Mouse (Mus musculus): ENCODE results near the gene Apoc2. TPM values are rescaled to one million over a fixed set of nuclear protein-coding genes. Genes with fewer than 3 reads are reported as not detected.
A peak's percentile ranks its signal among the peaks of the same experiment; 100 is the strongest.

Apoc2 gene
- polyA plus RNA-seq (2015; fragmentation: Nextera tagmentation; extraction: Ambion mirVana) = 4.0 and 9.5 TPM in 2 replicates

- no peak for ATAC-seq (ENCODE audit: borderline replicate concordance, extremely low read depth, low FRiP score, low TSS enrichment)
- no peaks in the 10 kb centered on the region for H3K36me3 ChIP-seq
Measured at GRCm38 (mm10) chr7:19677872-19678271, at the start of gene Apoc2. Gene Apoc2 (minus strand): TSS chr7:19677941.

DNA sequence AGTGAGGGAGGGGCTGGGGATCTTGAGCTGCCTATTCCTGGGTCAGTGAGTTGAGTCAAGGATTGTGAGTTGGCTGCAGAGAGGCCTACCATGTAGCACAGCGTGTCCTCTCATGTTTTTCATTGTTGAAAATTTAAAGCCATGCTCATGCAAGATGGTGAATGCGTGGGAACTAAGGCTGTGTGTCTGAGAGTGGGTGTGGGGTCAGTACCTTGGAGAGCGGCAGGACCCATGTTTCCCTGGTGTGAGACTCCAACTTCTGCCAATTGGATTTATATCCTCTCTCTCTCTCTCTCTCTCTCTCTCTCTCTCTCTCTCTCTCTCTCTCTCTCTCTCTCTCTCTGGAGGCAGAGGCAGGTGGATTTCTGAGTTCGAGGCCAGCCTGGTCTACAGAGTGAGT lies 48.8 kb upstream of the Apoc2 start:
- H3K4me2 ChIP-seq = no peak overlapping the region
- H3K36me3 ChIP-seq = peaks cover 94% of the 10 kb centered on the region
- no peaks in the 10 kb centered on the region for H3K4me1 ChIP-seq
- H3K27me3 ChIP-seq = no peaks in the 10 kb centered on the region
- H3K9ac ChIP-seq = no peak overlapping the region
- H3K27ac ChIP-seq = no peak overlapping the region
- no peak for ATAC-seq (ENCODE audit: borderline replicate concordance, extremely low read depth, low FRiP score, low TSS enrichment)
- 91% methylated on average over 4 of the region's 4 CpGs for WGBS
- no peaks in the 10 kb centered on the region for H3K9me3 ChIP-seq
- H3K4me3 ChIP-seq = no peak overlapping the region

More at GRCm38 (mm10) chr7:19677872-19678271, at the start of gene Apoc2:
- H3K9me3 ChIP-seq = no peaks in the 10 kb centered on the region
- H3K27me3 ChIP-seq = no peaks in the 10 kb centered on the region
- 0 out of 2 replicates have a peak, but pooled peaks cover 9% of the 10 kb centered on the region for H3K4me1 ChIP-seq
- H3K4me3 ChIP-seq = no peak within 1 kb of the TSS
- 47% methylated on average over 8 of the region's 8 CpGs for WGBS
- H3K27ac ChIP-seq = no peak within 1 kb of the TSS
- no peak within 1 kb of the TSS for H3K9ac ChIP-seq
- no peak within 1 kb of the TSS for H3K4me2 ChIP-seq

GRCm38 (mm10) chr7:19724167-19724566 lies 46.4 kb upstream of the Apoc2 start:
- no peaks in the 10 kb centered on the region for H3K27me3 ChIP-seq
- H3K4me1 ChIP-seq = no peaks in the 10 kb centered on the region
- H3K4me2 ChIP-seq = no peak overlapping the region
- no peak overlapping the region for H3K27ac ChIP-seq
- H3K9me3 ChIP-seq = peaks cover 9% of the 10 kb centered on the region; the same call in 1 of the 2 replicates
- peaks cover 93% of the 10 kb centered on the region for H3K36me3 ChIP-seq
- WGBS = 84% methylated on average over 12 of the region's 12 CpGs
- no peak overlapping the region for H3K4me3 ChIP-seq
- no peak overlapping the region for H3K9ac ChIP-seq
- no peak for ATAC-seq (ENCODE audit: borderline replicate concordance, extremely low read depth, low FRiP score, low TSS enrichment)

- no peak overlapping the region for H3K4me3 ChIP-seq
- no peak overlapping the region for H3K9ac ChIP-seq
- WGBS = 76% methylated on average over 6 of the region's 6 CpGs
- H3K27me3 ChIP-seq = no peaks in the 10 kb centered on the region
- no peak overlapping the region for H3K4me2 ChIP-seq
- peaks cover 9% of the 10 kb centered on the region; the same call in 1 of the 2 replicates for H3K9me3 ChIP-seq
- H3K36me3 ChIP-seq = peaks cover 88% of the 10 kb centered on the region
- H3K4me1 ChIP-seq = no peaks in the 10 kb centered on the region
- ATAC-seq (ENCODE audit: borderline replicate concordance, extremely low read depth, low FRiP score, low TSS enrichment) = no peak
- peak overlapping the region; percentile 71 for H3K27ac ChIP-seq
Measured at GRCm38 (mm10) chr7:19722754-19723195, 45.0 kb upstream of the Apoc2 start.

- no peak overlapping the region for H3K4me2 ChIP-seq
- H3K9me3 ChIP-seq = peaks cover 9% of the 10 kb centered on the region; the same call in 1 of the 2 replicates
- H3K27me3 ChIP-seq = no peaks in the 10 kb centered on the region
- peaks cover 63% of the 10 kb centered on the region for H3K36me3 ChIP-seq
- no peak overlapping the region for H3K27ac ChIP-seq
- H3K9ac ChIP-seq = no peak overlapping the region
- H3K4me3 ChIP-seq = no peak overlapping the region
- no peak for ATAC-seq (ENCODE audit: borderline replicate concordance, extremely low read depth, low FRiP score, low TSS enrichment)
- peaks cover 15% of the 10 kb centered on the region for H3K4me1 ChIP-seq
- 93% methylated on average over 4 of the region's 4 CpGs for WGBS
Measured at GRCm38 (mm10) chr7:19719200-19719599, 41.5 kb upstream of the Apoc2 start.

DNA sequence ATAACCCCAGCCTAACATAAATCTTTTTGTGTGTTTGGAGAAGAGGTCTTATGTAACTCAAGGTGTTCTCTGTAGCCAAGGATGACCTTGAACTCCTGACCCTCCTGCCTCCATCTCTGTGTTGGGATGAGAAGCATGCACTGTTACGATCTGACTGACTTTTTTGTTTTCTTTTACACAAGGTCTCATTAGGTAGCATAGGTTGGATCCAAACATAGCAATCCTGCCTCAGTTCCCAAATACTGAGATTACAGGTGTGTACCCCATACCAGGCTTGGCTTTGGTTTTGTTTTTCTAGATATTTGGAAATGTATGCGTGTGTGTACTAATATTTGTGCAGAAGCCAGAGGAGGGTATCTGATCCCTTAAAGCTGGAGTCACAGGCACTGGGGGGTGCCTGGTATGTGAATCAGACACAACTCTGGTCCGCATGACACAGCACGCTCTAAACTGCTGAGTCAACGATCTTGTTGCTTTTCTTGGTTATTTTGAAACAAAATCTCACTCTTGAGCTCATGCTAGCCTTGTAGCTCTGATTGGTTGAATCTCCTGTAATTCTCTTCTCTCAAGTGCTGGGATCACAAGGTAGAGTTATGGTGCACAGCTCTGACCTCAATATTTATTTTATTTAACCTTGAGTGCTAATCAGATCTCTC lies 40.7 kb upstream of the Apoc2 start:
- H3K4me3 ChIP-seq = no peak overlapping the region
- peaks cover 9% of the 10 kb centered on the region; the same call in 1 of the 2 replicates for H3K9me3 ChIP-seq
- ATAC-seq (ENCODE audit: borderline replicate concordance, extremely low read depth, low FRiP score, low TSS enrichment) = no peak
- no peaks in the 10 kb centered on the region for H3K27me3 ChIP-seq
- no peak overlapping the region for H3K4me2 ChIP-seq
- H3K9ac ChIP-seq = no peak overlapping the region
- 91% methylated on average over 5 of the region's 5 CpGs for WGBS
- H3K36me3 ChIP-seq = peaks cover 60% of the 10 kb centered on the region
- no peak overlapping the region for H3K27ac ChIP-seq
- peaks cover 23% of the 10 kb centered on the region for H3K4me1 ChIP-seq

DNA sequence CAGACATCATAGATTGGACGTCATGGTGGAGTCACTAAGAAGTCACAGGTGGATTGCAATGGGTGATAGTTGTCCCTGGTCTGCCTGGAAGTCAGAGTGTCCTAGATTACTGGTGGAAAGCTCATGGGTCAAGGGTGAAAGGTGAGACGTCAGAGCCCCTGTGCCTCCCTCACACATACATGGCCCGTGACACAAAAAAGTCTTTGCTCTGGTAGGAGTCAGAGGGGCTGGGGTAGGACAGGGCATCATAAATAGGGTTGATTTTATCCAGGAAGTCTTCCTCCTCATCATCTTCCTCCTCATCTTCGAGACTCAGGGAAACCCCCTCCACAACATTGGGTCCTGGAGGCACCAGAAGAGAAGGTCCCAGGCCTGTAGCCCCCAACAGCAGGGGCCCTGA lies 39.6 kb upstream of the Apoc2 start:
- Histone ChIP-seq H3K27ac (no peak overlapping the region), H3K4me2 (no peak overlapping the region), H3K9ac (no peak overlapping the region), H3K27me3 (no peaks in the 10 kb centered on the region), H3K36me3 (peaks cover 60% of the 10 kb centered on the region), H3K4me1 (peaks cover 24% of the 10 kb centered on the region), H3K9me3 (peaks cover 9% of the 10 kb centered on the region; the same call in 1 of the 2 replicates), H3K4me3 (no peak overlapping the region)
- ATAC-seq (ENCODE audit: borderline replicate concordance, extremely low read depth, low FRiP score, low TSS enrichment) = no peak
- WGBS = 73% methylated on average over 4 of the region's 4 CpGs

- Histone ChIP-seq H3K4me3 (peak overlapping the region; percentile 39; the same call in 1 of the 2 replicates), H3K9me3 (peaks cover 9% of the 10 kb centered on the region; the same call in 1 of the 2 replicates), H3K9ac (no peak overlapping the region; the same call in 1 of the 2 replicates), H3K27me3 (no peaks in the 10 kb centered on the region), H3K4me1 (peaks cover 24% of the 10 kb centered on the region), H3K36me3 (peaks cover 62% of the 10 kb centered on the region), H3K4me2 (peak overlapping the region; percentile 56), H3K27ac (peak overlapping the region; percentile 83)
- ATAC-seq (ENCODE audit: borderline replicate concordance, extremely low read depth, low FRiP score, low TSS enrichment) = no peak
- 84% methylated on average over 2 of the region's 2 CpGs for WGBS
Measured at GRCm38 (mm10) chr7:19716822-19717221, 39.1 kb upstream of the Apoc2 start.

- 6% methylated on average over 17 of the region's 18 CpGs for WGBS
Measured at GRCm38 (mm10) chr7:19716055-19716682, 38.4 kb upstream of the Apoc2 start.

DNA sequence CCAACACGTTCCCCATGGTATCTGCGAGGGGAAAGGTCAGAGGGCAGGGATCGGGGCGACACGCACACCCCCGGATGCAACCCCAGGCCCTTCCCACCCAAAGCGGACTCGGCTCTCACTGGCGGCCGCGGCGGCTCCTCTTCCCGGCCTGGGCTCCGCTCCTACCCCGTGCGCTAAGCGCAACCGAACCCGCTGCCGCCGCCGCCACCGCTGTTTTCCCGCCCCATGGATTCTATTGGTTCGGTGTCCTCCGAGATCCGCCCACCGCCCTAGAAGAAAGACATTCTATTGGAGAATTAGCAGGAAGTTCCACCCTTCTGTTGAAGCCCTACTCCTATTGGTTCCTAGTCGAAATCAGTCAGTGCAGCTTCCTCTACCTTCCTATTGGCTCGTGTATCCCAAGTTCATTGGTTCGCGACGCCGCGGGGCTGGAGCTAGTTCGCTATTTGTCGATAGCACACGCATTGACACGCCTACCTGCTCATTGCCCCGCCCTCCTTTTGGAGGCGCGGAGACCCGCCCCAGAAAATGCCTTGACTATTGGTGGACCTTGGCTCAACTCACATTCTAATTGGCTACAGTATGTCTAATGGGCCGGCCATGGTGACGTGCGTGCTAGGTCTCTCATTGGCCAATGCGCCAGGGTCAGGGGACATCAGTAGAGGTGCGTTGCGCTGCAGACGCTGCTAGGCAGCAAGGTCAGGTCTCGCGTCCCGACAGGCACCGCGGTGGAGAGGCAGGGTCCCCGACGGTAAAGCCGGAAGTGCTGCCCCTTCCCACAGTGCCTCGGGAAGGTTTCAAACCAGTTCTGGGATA lies 37.7 kb upstream of the Apoc2 start, which contains the start of gene Tomm40:
Gene Tomm40 (minus strand): TSS at position 200 of the 816 bp plus-strand sequence.
- Histone ChIP-seq H3K4me2 (peak within 1 kb of the TSS; percentile 76), H3K27me3 (no peaks in the 10 kb centered on the region), H3K36me3 (peaks cover 60% of the 10 kb centered on the region), H3K4me1 (peaks cover 24% of the 10 kb centered on the region), H3K27ac (peak within 1 kb of the TSS; percentile 83), H3K9ac (peak within 1 kb of the TSS; percentile 89), H3K9me3 (no peaks in the 10 kb centered on the region), H3K4me3 (peak within 1 kb of the TSS; percentile 87)
- under 1% methylated on average over 59 of the region's 59 CpGs for WGBS
- peak; percentile 99 for ATAC-seq (ENCODE audit: borderline replicate concordance, extremely low read depth, low FRiP score, low TSS enrichment)

More at GRCm38 (mm10) chr7:19716055-19716682, 38.4 kb upstream of the Apoc2 start:
- Histone ChIP-seq H3K36me3 (peaks cover 62% of the 10 kb centered on the region), H3K9me3 (peaks cover 5% of the 10 kb centered on the region; the same call in 1 of the 2 replicates), H3K9ac (peak overlapping the region; percentile 29; the same call in 1 of the 2 replicates), H3K27me3 (no peaks in the 10 kb centered on the region), H3K4me3 (peak overlapping the region; percentile 39), H3K27ac (peak overlapping the region; percentile 83), H3K4me1 (peaks cover 24% of the 10 kb centered on the region), H3K4me2 (peak overlapping the region; percentile 56)
- no peak for ATAC-seq (ENCODE audit: borderline replicate concordance, extremely low read depth, low FRiP score, low TSS enrichment)

DNA sequence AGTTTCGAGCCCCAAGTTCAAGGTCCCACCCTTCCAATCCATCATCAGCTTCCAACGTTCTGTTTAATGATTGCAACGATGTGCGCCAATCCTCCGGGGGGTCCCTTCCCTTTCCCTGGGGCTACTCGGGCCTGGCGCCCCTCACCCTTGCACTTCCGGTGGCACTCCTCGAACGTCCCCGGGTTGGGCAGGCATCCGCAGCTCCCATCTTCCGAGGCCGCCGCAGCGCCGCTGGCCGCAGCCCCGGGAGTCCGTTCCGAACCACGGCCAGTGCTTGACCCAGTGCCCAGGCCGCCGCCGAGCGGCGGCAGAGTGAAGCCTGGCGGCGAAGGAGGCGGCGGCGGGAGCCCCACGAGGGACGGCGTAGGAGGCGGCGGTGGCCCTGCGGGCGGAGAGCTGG lies 37.1 kb upstream of the Apoc2 start:
- Histone ChIP-seq H3K9me3 (no peaks in the 10 kb centered on the region), H3K27me3 (no peaks in the 10 kb centered on the region), H3K27ac (peak overlapping the region; percentile 76), H3K4me2 (peak overlapping the region; percentile 76), H3K36me3 (peaks cover 59% of the 10 kb centered on the region), H3K9ac (peak overlapping the region; percentile 89), H3K4me3 (peak overlapping the region; percentile 87), H3K4me1 (peaks cover 24% of the 10 kb centered on the region)
- WGBS = under 1% methylated on average over 39 of the region's 39 CpGs
- ATAC-seq (ENCODE audit: borderline replicate concordance, extremely low read depth, low FRiP score, low TSS enrichment) = no peak

Data from lung, embryonic 15.5 days (tissue).